Mouse (Mus musculus) MEL (cell line): ENCODE measurements at regions not wholly inside any gene's neighbourhood (a gene's known extent, or its start where the extent isn't known, plus 50 kb on each side); places are given as distances from the start of the nearest gene placed in this dataset.

ENCODE experiments used
- DNase-seq: peaks from one replicate; pipeline ENCODE4 v3.0.0; 2011; ENCODE audit warnings: low read depth, low spot score
- H3K27ac ChIP-seq: 2 replicates; pipeline ENCODE4 v1.5.1; 2012; ENCODE audit warnings: low read depth, mild to moderate bottlenecking, control low read depth, low read length, moderate library complexity; ENCODE audit not compliant: control insufficient read depth
- H3K27me3 ChIP-seq, 2 experiments: fragments of 150-350 bp in 1 of 2; sonication (generic) in 1 of 2; 2 replicates each; pipeline ENCODE4 v1.6.1; 2012; ENCODE audit warnings: low read length in 2 of 2, mild to moderate bottlenecking in 2 of 2, improper control_type of control experiment in 1 of 2, moderate library complexity in 1 of 2; ENCODE audit not compliant: insufficient read depth in 2 of 2, control insufficient read depth in 1 of 2
- H3K36me3 ChIP-seq, 2 experiments: 2 replicates each; pipeline ENCODE4 v1.6.1; 2012 to 2014; ENCODE audit warnings: low read length in 2 of 2, improper control_type of control experiment in 1 of 2, inconsistent platforms in 1 of 2, mild to moderate bottlenecking in 1 of 2; ENCODE audit not compliant: insufficient read depth in 2 of 2, control insufficient read depth in 1 of 2
- H3K4me1 ChIP-seq, 2 experiments: fragments of 150-350 bp in 1 of 2; sonication (generic) in 1 of 2; 2 replicates each; pipeline ENCODE4 v1.6.1; 2012; ENCODE audit warnings: low read length in 2 of 2, improper control_type of control experiment in 1 of 2, mild to moderate bottlenecking in 1 of 2; ENCODE audit not compliant: insufficient read depth in 2 of 2, control insufficient read depth in 1 of 2
- H3K4me3 ChIP-seq, 2 experiments: fragments of 150-350 bp in 1 of 2; sonication (generic) in 1 of 2; 2 replicates each; pipeline ENCODE4 v1.5.1; 2012; ENCODE audit warnings: low read depth in 2 of 2, low read length in 2 of 2, mild to moderate bottlenecking in 2 of 2, moderate library complexity in 2 of 2, control low read depth in 1 of 2, improper control_type of control experiment in 1 of 2; ENCODE audit not compliant: control insufficient read depth in 1 of 2, insufficient read depth in 1 of 2
- H3K79me2 ChIP-seq: 2 replicates; pipeline ENCODE4 v1.6.1; 2012; ENCODE audit warnings: mild to moderate bottlenecking, low read length, moderate library complexity; ENCODE audit not compliant: control insufficient read depth, poor library complexity, insufficient read depth
- H3K9ac ChIP-seq: 2 replicates; pipeline ENCODE4 v1.6.1; 2012; ENCODE audit warnings: low read depth, mild to moderate bottlenecking, control low read depth, low read length, moderate library complexity; ENCODE audit not compliant: control insufficient read depth, poor library complexity, severe bottlenecking
- H3K9me3 ChIP-seq: fragments of 150-350 bp; sonication (generic); replicated peaks from 2 replicates; pipeline ENCODE4 v1.6.1; 2012; ENCODE audit warnings: mild to moderate bottlenecking, low read length, improper control_type of control experiment, moderate library complexity; ENCODE audit not compliant: insufficient read depth
- CHD2 ChIP-seq: IDR thresholded peaks from 2 replicates; pipeline ENCODE4 v1.6.1; 2011; ENCODE audit warnings: low read length, improper control_type of control experiment
- CTCF ChIP-seq, 3 experiments: IDR thresholded peaks in 2 of 3; conservative IDR thresholded peaks in 1 of 3; 2 replicates each; pipeline ENCODE4 v1.5.1; 2011 to 2012; ENCODE audit warnings: low read length in 3 of 3, low read depth in 2 of 3, mild to moderate bottlenecking in 2 of 3, improper control_type of control experiment in 1 of 3, inconsistent platforms in 1 of 3, mixed read lengths in 1 of 3, moderate library complexity in 1 of 3; ENCODE audit not compliant: control insufficient read depth in 1 of 3, insufficient read depth in 1 of 3, poor library complexity in 1 of 3, severe bottlenecking in 1 of 3
- E2F4 ChIP-seq: IDR thresholded peaks from 2 replicates; pipeline ENCODE4 v1.6.1; 2011; ENCODE audit warnings: low read depth, low read length, improper control_type of control experiment, borderline replicate concordance
- ELF1 ChIP-seq: IDR thresholded peaks from 2 replicates; pipeline ENCODE4 v1.6.1; 2014; ENCODE audit warnings: low read depth, mild to moderate bottlenecking, inconsistent platforms, low read length, improper control_type of control experiment, moderate library complexity
- KAT2A ChIP-seq: conservative IDR thresholded peaks from 2 replicates; pipeline ENCODE4 v1.6.1; 2012; ENCODE audit warnings: low read depth, low read length, improper control_type of control experiment, inconsistent platforms
- MAFK ChIP-seq: IDR thresholded peaks from 2 replicates; pipeline ENCODE4 v1.6.1; 2011; ENCODE audit warnings: low read depth, mild to moderate bottlenecking, low read length, improper control_type of control experiment, borderline replicate concordance
- MAZ ChIP-seq: IDR thresholded peaks from 2 replicates; pipeline ENCODE4 v1.6.1; 2012; ENCODE audit warnings: low read depth, mild to moderate bottlenecking, inconsistent platforms, low read length, improper control_type of control experiment
- MYB ChIP-seq: IDR thresholded peaks from 2 replicates; pipeline ENCODE4 v1.6.1; 2011; ENCODE audit warnings: mild to moderate bottlenecking, low read depth, low read length, improper control_type of control experiment
- MYC ChIP-seq: IDR thresholded peaks from 2 replicates; pipeline ENCODE4 v1.6.1; 2011; ENCODE audit warnings: low read depth, mild to moderate bottlenecking, low read length, improper control_type of control experiment, moderate library complexity
- POLR2AphosphoS2 ChIP-seq: IDR thresholded peaks from 2 replicates; pipeline ENCODE4 v1.6.1; 2011; ENCODE audit warnings: low read length, improper control_type of control experiment
- RAD21 ChIP-seq: IDR thresholded peaks from 2 replicates; pipeline ENCODE4 v1.6.1; 2011; ENCODE audit warnings: mild to moderate bottlenecking, low read depth, low read length, improper control_type of control experiment
- SIN3A ChIP-seq: IDR thresholded peaks from 2 replicates; pipeline ENCODE4 v1.6.1; 2012; ENCODE audit warnings: low read length, improper control_type of control experiment, inconsistent platforms
- SMC3 ChIP-seq: IDR thresholded peaks from 2 replicates; pipeline ENCODE4 v1.6.1; 2011; ENCODE audit warnings: low read depth, low read length, improper control_type of control experiment
- TCF12 ChIP-seq: IDR thresholded peaks from 2 replicates; pipeline ENCODE4 v1.6.1; 2014; ENCODE audit warnings: low read depth, mild to moderate bottlenecking, inconsistent platforms, low read length, improper control_type of control experiment, moderate library complexity
- ZMIZ1 ChIP-seq: IDR thresholded peaks from 2 replicates; pipeline ENCODE4 v1.6.1; 2012; ENCODE audit warnings: low read depth, mild to moderate bottlenecking, inconsistent platforms, low read length, improper control_type of control experiment, moderate library complexity
- ZNF384 ChIP-seq: IDR thresholded peaks from 2 replicates; pipeline ENCODE4 v1.6.1; 2012; ENCODE audit warnings: low read depth, mild to moderate bottlenecking, inconsistent platforms, low read length, improper control_type of control experiment

- Histone ChIP-seq H3K27ac (no peak overlapping the region), H3K4me1 (no peaks in the 10 kb centered on the region), H3K9ac (no peak overlapping the region), H3K4me3 (no peak overlapping the region), H3K9me3 (no peaks in the 10 kb centered on the region), H3K36me3 (no peaks in the 10 kb centered on the region), H3K79me2 (no peaks in the 10 kb centered on the region), H3K27me3 (no peaks in the 10 kb centered on the region)
- TF ChIP-seq KAT2A (no peak), MYB (no peak), ELF1 (no peak), MAZ (no peak), ZMIZ1 (no peak), SMC3 (no peak), CTCF (IDR thresholded peaks at IDR 0.05 in 2 of 3, conservative IDR thresholded peaks at IDR 0.05 in 1 of 3; ENCODE audit: control insufficient read depth in 1 of 3, insufficient read depth in 1 of 3, low read depth in 2 of 3, low read length in 3 of 3, poor library complexity in 1 of 3, severe bottlenecking in 1 of 3) (no peak), RAD21 (no peak), CHD2 (no peak), POLR2AphosphoS2 (no peak), MYC (no peak), E2F4 (no peak)
- DNase-seq: no peak
These were observed 167.7 kb downstream of the Pou4f1 start for GRCm38 (mm10) chr14:104300141-104300540.

- Histone ChIP-seq H3K4me3 (no peak overlapping the region), H3K9ac (no peak overlapping the region), H3K4me1 (no peaks in the 10 kb centered on the region), H3K79me2 (no peaks in the 10 kb centered on the region), H3K9me3 (no peaks in the 10 kb centered on the region), H3K36me3 (no peaks in the 10 kb centered on the region), H3K27ac (no peak overlapping the region), H3K27me3 (no peaks in the 10 kb centered on the region)
- TF ChIP-seq MAFK (no peak), ZNF384 (no peak), SIN3A (no peak), TCF12 (no peak), SMC3 (no peak)
- DNase-seq: no peak
These were observed 169.5 kb downstream of the Pou4f1 start for GRCm38 (mm10) chr14:104298312-104298711.
